Mouse (Mus musculus) embryo, embryonic 9.5 days (tissue): ENCODE measurements around the gene Leng9.

Experiments
- DNase-seq: peaks from one replicate; pipeline ENCODE4 v3.0.0-alpha.2; 2017; ENCODE audit errors: extremely low spot score

Leng9 gene

GRCm38 (mm10) chr7:4124856-4125255, 25.3 kb downstream of the Leng9 start:
- no peak for DNase-seq

- peak; percentile 76 for DNase-seq
Observed at GRCm38 (mm10) chr7:4124315-4124759, 25.8 kb downstream of the Leng9 start.

- no peak for DNase-seq
Observed at GRCm38 (mm10) chr7:4123732-4124131, 26.4 kb downstream of the Leng9 start.

- DNase-seq, result no peak
Observed at GRCm38 (mm10) chr7:4122783-4123182, 27.4 kb downstream of the Leng9 start.

GRCm38 (mm10) chr7:4122076-4122768, 28.0 kb downstream of the Leng9 start:
- DNase-seq, result no peak

- DNase-seq, result no peak
Observed at GRCm38 (mm10) chr7:4119976-4120921, 29.9 kb downstream of the Leng9 start.

- DNase-seq, result peak; percentile 61
Observed at GRCm38 (mm10) chr7:4119344-4119902, 30.8 kb downstream of the Leng9 start, which contains the start of gene Ttyh1. Ttyh1 (plus strand) TSS chr7:4119408.

GRCm38 (mm10) chr7:4117050-4117814, 32.9 kb downstream of the Leng9 start:
- no peak for DNase-seq

- no peak for DNase-seq
Observed at GRCm38 (mm10) chr7:4111766-4112165, 38.4 kb downstream of the Leng9 start.

GRCm38 (mm10) chr7:4103411-4103810, 46.8 kb downstream of the Leng9 start:
- DNase-seq, result peak; percentile 51

GRCm38 (mm10) chr7:4101144-4101543, 49.0 kb downstream of the Leng9 start:
- DNase-seq, result no peak

GRCm38 (mm10) chr7:4098832-4099231, 51.3 kb downstream of the Leng9 start:
- DNase-seq, result no peak

GRCm38 (mm10) chr7:4098301-4098700, 51.9 kb downstream of the Leng9 start:
- DNase-seq, result no peak
